Mouse (Mus musculus): ENCODE data around the gene Sap30.
"Not testable (repeated sequence)": the region's sequence is repeated elsewhere in the genome, so short reads cannot be mapped to it uniquely, and the experiment has no call there.

Sap30 gene

GRCm38 (mm10) chr8:57498494-57498846, 10.8 kb upstream of the Sap30 start:
- DNase-seq (ENCODE audit: low spot score): no peak

GRCm38 (mm10) chr8:57491873-57492272, 4.2 kb upstream of the Sap30 start:
- DNase-seq (ENCODE audit: low spot score): no peak

GRCm38 (mm10) chr8:57489896-57490295, 2.2 kb upstream of the Sap30 start:
- no peak for DNase-seq (ENCODE audit: low spot score)

- DNase-seq (ENCODE audit: low spot score): no peak
These were observed 1.7 kb upstream of the Sap30 start for GRCm38 (mm10) chr8:57489366-57489765.

- peak; percentile 66 for DNase-seq (ENCODE audit: low spot score)
These were observed 679 bp upstream of the Sap30 start for GRCm38 (mm10) chr8:57488312-57488765.

- DNase-seq (ENCODE audit: low spot score): peak; percentile 40
These were observed 894 bp downstream of the Sap30 start for GRCm38 (mm10) chr8:57486491-57487440.

GRCm38 (mm10) chr8:57480606-57481005, 7.1 kb downstream of the Sap30 start:
- no peak for DNase-seq (ENCODE audit: low spot score)

GRCm38 (mm10) chr8:57479700-57480099, 8.0 kb downstream of the Sap30 start:
- DNase-seq (ENCODE audit: low spot score): no peak

GRCm38 (mm10) chr8:57478406-57478805, 9.3 kb downstream of the Sap30 start:
- no peak for DNase-seq (ENCODE audit: low spot score)

GRCm38 (mm10) chr8:57473751-57474150, 13.9 kb downstream of the Sap30 start:
- no peak for DNase-seq (ENCODE audit: low spot score)

GRCm38 (mm10) chr8:57470863-57471262, 16.8 kb downstream of the Sap30 start:
- no peak for DNase-seq (ENCODE audit: low spot score)

GRCm38 (mm10) chr8:57468624-57469023, 19.0 kb downstream of the Sap30 start:
- no peak for DNase-seq (ENCODE audit: low spot score)

- no peak for DNase-seq (ENCODE audit: low spot score)
These were observed 23.9 kb downstream of the Sap30 start for GRCm38 (mm10) chr8:57463757-57464156.

GRCm38 (mm10) chr8:57462839-57463238, 24.8 kb downstream of the Sap30 start:
- no peak for DNase-seq (ENCODE audit: low spot score)

- DNase-seq (ENCODE audit: low spot score): no peak
These were observed 29.7 kb downstream of the Sap30 start for GRCm38 (mm10) chr8:57457942-57458341.

GRCm38 (mm10) chr8:57457152-57457551, 30.5 kb downstream of the Sap30 start:
- DNase-seq (ENCODE audit: low spot score): no peak

- no peak for DNase-seq (ENCODE audit: low spot score)
These were observed 31.9 kb downstream of the Sap30 start, which contains the start of gene Scrg1 for GRCm38 (mm10) chr8:57455765-57456164. Scrg1 (plus strand) TSS chr8:57455923.

- DNase-seq (ENCODE audit: low spot score): no peak
These were observed 34.3 kb downstream of the Sap30 start for GRCm38 (mm10) chr8:57453361-57453760.

- no peak for DNase-seq (ENCODE audit: low spot score)
These were observed 35.8 kb downstream of the Sap30 start for GRCm38 (mm10) chr8:57451896-57452295.

- DNase-seq (ENCODE audit: low spot score): no peak
These were observed 36.9 kb downstream of the Sap30 start for GRCm38 (mm10) chr8:57450726-57451125.

- not testable (repeated sequence) for DNase-seq (ENCODE audit: low spot score)
These were observed 41.8 kb downstream of the Sap30 start for GRCm38 (mm10) chr8:57445901-57446300.

- DNase-seq (ENCODE audit: low spot score): no peak
These were observed 44.4 kb downstream of the Sap30 start for GRCm38 (mm10) chr8:57443289-57443688.

GRCm38 (mm10) chr8:57441556-57441955, 46.1 kb downstream of the Sap30 start:
- no peak for DNase-seq (ENCODE audit: low spot score)

- DNase-seq (ENCODE audit: low spot score): no peak
These were observed 46.5 kb downstream of the Sap30 start for GRCm38 (mm10) chr8:57441131-57441530.
